Mouse (Mus musculus) MEL (cell line): ENCODE measurements around the gene Wnt9a.

Experiments used
- CHD2 ChIP-seq: IDR thresholded peaks from 2 replicates; pipeline ENCODE4 v1.6.1; 2011; ENCODE audit warnings: low read length, improper control_type of control experiment
- CTCF ChIP-seq, 3 experiments: IDR thresholded peaks in 2 of 3; conservative IDR thresholded peaks in 1 of 3; 2 replicates each; pipeline ENCODE4 v1.5.1; 2011 to 2012; ENCODE audit warnings: low read length in 3 of 3, low read depth in 2 of 3, mild to moderate bottlenecking in 2 of 3, improper control_type of control experiment in 1 of 3, inconsistent platforms in 1 of 3, mixed read lengths in 1 of 3, moderate library complexity in 1 of 3; ENCODE audit not compliant: control insufficient read depth in 1 of 3, insufficient read depth in 1 of 3, poor library complexity in 1 of 3, severe bottlenecking in 1 of 3
- EP300 ChIP-seq, 2 experiments: IDR thresholded peaks; 2 replicates each; pipeline ENCODE4 v1.6.1; 2011; ENCODE audit warnings: improper control_type of control experiment in 2 of 2, low read length in 2 of 2, low read depth in 1 of 2, mild to moderate bottlenecking in 1 of 2
- GATA1 ChIP-seq: IDR thresholded peaks from 2 replicates; pipeline ENCODE4 v1.6.1; 2011; ENCODE audit warnings: low read depth, low read length, improper control_type of control experiment
- MYC ChIP-seq: IDR thresholded peaks from 2 replicates; pipeline ENCODE4 v1.6.1; 2011; ENCODE audit warnings: low read depth, mild to moderate bottlenecking, low read length, improper control_type of control experiment, moderate library complexity
- POLR2A ChIP-seq, 2 experiments: IDR thresholded peaks; 2 replicates each; pipeline ENCODE4 v1.6.1; 2011 to 2012; ENCODE audit warnings: low read length in 2 of 2, mild to moderate bottlenecking in 2 of 2, control low read depth in 1 of 2, improper control_type of control experiment in 1 of 2, low read depth in 1 of 2, moderate library complexity in 1 of 2; ENCODE audit not compliant: control insufficient read depth in 1 of 2, insufficient read depth in 1 of 2, poor library complexity in 1 of 2
- POLR2AphosphoS2 ChIP-seq: IDR thresholded peaks from 2 replicates; pipeline ENCODE4 v1.6.1; 2011; ENCODE audit warnings: low read length, improper control_type of control experiment
- POLR2AphosphoS5 ChIP-seq: IDR thresholded peaks from 2 replicates; pipeline ENCODE4 v1.6.1; 2012; ENCODE audit warnings: low read depth, borderline replicate concordance, mild to moderate bottlenecking, inconsistent platforms, low read length, moderate library complexity, mixed read lengths
- UBTF ChIP-seq: IDR thresholded peaks from 2 replicates; pipeline ENCODE4 v1.6.1; 2012; ENCODE audit warnings: low read depth, mild to moderate bottlenecking, inconsistent platforms, low read length, improper control_type of control experiment, moderate library complexity, borderline replicate concordance; ENCODE audit not compliant: insufficient read depth
- USF1 ChIP-seq: IDR thresholded peaks from 2 replicates; pipeline ENCODE4 v1.6.1; 2014; ENCODE audit warnings: low read depth, mild to moderate bottlenecking, inconsistent platforms, low read length, improper control_type of control experiment, moderate library complexity
- ZC3H11A ChIP-seq: IDR thresholded peaks from 2 replicates; pipeline ENCODE4 v1.6.1; 2012; ENCODE audit warnings: low read depth, mild to moderate bottlenecking, inconsistent platforms, low read length, improper control_type of control experiment
- ZMIZ1 ChIP-seq: IDR thresholded peaks from 2 replicates; pipeline ENCODE4 v1.6.1; 2012; ENCODE audit warnings: low read depth, mild to moderate bottlenecking, inconsistent platforms, low read length, improper control_type of control experiment, moderate library complexity
- ZNF384 ChIP-seq: IDR thresholded peaks from 2 replicates; pipeline ENCODE4 v1.6.1; 2012; ENCODE audit warnings: low read depth, mild to moderate bottlenecking, inconsistent platforms, low read length, improper control_type of control experiment

GRCm38 (mm10) chr11:59284146-59284545, 22.6 kb upstream of the Wnt9a start:
- TF ChIP-seq UBTF (no peak), CTCF (IDR thresholded peaks at IDR 0.05 in 2 of 3, conservative IDR thresholded peaks at IDR 0.05 in 1 of 3; ENCODE audit: control insufficient read depth in 1 of 3, insufficient read depth in 1 of 3, low read depth in 2 of 3, low read length in 3 of 3, poor library complexity in 1 of 3, severe bottlenecking in 1 of 3) (no peak), ZMIZ1 (no peak), POLR2A (IDR thresholded peaks at IDR 0.05; ENCODE audit: control insufficient read depth in 1 of 2, insufficient read depth in 1 of 2, low read depth in 1 of 2, low read length in 2 of 2, poor library complexity in 1 of 2) (no peak), EP300 (IDR thresholded peaks at IDR 0.05; ENCODE audit: low read depth in 1 of 2, low read length in 2 of 2) (no peak), ZNF384 (no peak), ZC3H11A (no peak), USF1 (no peak), MYC (no peak), POLR2AphosphoS5 (no peak), GATA1 (no peak), POLR2AphosphoS2 (no peak), CHD2 (no peak)
